Comparison of ENCODE assay signal across 10 mouse cellular contexts in the genomic region with DNA sequence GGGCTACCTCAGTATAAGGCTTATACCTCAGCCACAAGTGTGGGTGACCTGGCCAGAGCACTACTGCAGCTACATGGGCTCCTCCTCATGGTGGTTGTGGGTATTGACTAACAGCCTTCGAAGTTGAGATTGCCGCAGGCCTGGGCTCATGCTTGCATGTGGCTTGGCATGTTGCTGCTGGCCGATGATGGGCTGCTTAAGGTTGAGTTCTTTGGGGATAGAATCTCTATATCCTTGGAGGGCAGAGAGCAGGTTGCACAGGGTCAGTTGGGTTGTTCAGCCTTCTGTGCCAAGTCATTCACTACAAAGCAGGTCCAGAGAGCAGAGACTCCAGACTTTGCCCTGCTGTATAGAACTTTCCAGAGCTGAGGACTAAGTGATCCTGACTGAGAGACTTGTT. TPM values are rescaled to one million over a fixed set of nuclear protein-coding genes. Genes with fewer than 3 reads are reported as not detected.
DNase-seq lines count a peak whose midpoint lies in the region; ATAC-seq and TF ChIP-seq lines count a peak whose summit lies in the region.
"Had no signal": no experiment of that assay in that cellular context is flagged by ENCODE, and none has a peak within 500 bp of the region (broad histone marks: within the 10 kb centered on the region; RNA-seq: fewer than 3 reads in every experiment).

No protein-coding gene starts in this region.

- no peak overlapping the region for H3K4me3 ChIP-seq in testis, adult 2 months (ENCODE audit: control insufficient read depth, low read depth, low read length)
- H3K4me3 ChIP-seq in hindbrain, embryonic 10.5 days = no peak overlapping the region
- H3K4me3 ChIP-seq in midbrain, embryonic 11.5 days (ENCODE audit: low read depth, low read length) = no peak overlapping the region
- H3K4me3 ChIP-seq: embryonic facial prominence, embryonic 12.5 days; limb, embryonic 13.5 days had no signal

- peak; percentile 36; the same call in 1 of the 2 replicates for TF ChIP-seq CTCF in testis, adult 2 months (IDR thresholded peaks at IDR 0.05; ENCODE audit: control insufficient read depth, insufficient read depth, insufficient replicate concordance, low read depth, low read length)

- H3K4me1 ChIP-seq in testis, adult 2 months (ENCODE audit: control insufficient read depth, insufficient read depth, low read length) = no peaks in the 10 kb centered on the region
- peaks cover 12% of the 10 kb centered on the region; the same call in 1 of the 2 replicates for H3K4me1 ChIP-seq in hindbrain, embryonic 10.5 days (replicated peaks)
- no peaks in the 10 kb centered on the region for H3K4me1 ChIP-seq in midbrain, embryonic 11.5 days (ENCODE audit: control insufficient read depth, insufficient read depth, low read length)
- H3K4me1 ChIP-seq: embryonic facial prominence, embryonic 12.5 days had no signal

- H3K9me3 ChIP-seq in hindbrain, embryonic 10.5 days = no peaks in the 10 kb centered on the region
- no peaks in the 10 kb centered on the region for H3K9me3 ChIP-seq in midbrain, embryonic 11.5 days (ENCODE audit: control insufficient read depth, low read length)
- H3K9me3 ChIP-seq: embryonic facial prominence, embryonic 12.5 days; limb, embryonic 13.5 days had no signal

- TF ChIP-seq POLR2A in testis, adult 2 months (IDR thresholded peaks at IDR 0.05; ENCODE audit: control insufficient read depth, low read depth, low read length) = no peak

- H3K27ac ChIP-seq in testis, adult 2 months (ENCODE audit: control insufficient read depth, insufficient read depth, low read depth, low read length) = no peak overlapping the region
- H3K27ac ChIP-seq in hindbrain, embryonic 10.5 days = no peak overlapping the region
- H3K27ac ChIP-seq in midbrain, embryonic 11.5 days (ENCODE audit: low read depth, low read length) = no peak overlapping the region
- H3K27ac ChIP-seq: embryonic facial prominence, embryonic 12.5 days; limb, embryonic 13.5 days had no signal

- H3K27me3 ChIP-seq in testis, adult 2 months (ENCODE audit: control insufficient read depth, insufficient read depth, low read length) = no peaks in the 10 kb centered on the region
- H3K27me3 ChIP-seq in splenic B cell, adult 2 months (ENCODE audit: control insufficient read depth, insufficient read depth, low read length, poor library complexity, severe bottlenecking) = no peaks in the 10 kb centered on the region
- H3K27me3 ChIP-seq in hindbrain, embryonic 10.5 days (ENCODE audit: insufficient read depth, poor library complexity, severe bottlenecking) = no peaks in the 10 kb centered on the region
- H3K27me3 ChIP-seq in midbrain, embryonic 11.5 days (ENCODE audit: control insufficient read depth, insufficient read depth, low read length) = no peaks in the 10 kb centered on the region
- H3K27me3 ChIP-seq: embryonic facial prominence, embryonic 12.5 days; limb, embryonic 13.5 days had no signal

- WGBS in hindbrain, embryonic 10.5 days = 83% methylated on average over 3 of the region's 3 CpGs
- 82% methylated on average over 3 of the region's 3 CpGs for WGBS in midbrain, embryonic 11.5 days

- no peaks in the 10 kb centered on the region for H3K36me3 ChIP-seq in testis, adult 2 months (ENCODE audit: control insufficient read depth, insufficient read depth, low read length)
- no peaks in the 10 kb centered on the region; the same call in 1 of the 2 replicates for H3K36me3 ChIP-seq in splenic B cell, adult 2 months (ENCODE audit: control insufficient read depth, insufficient read depth, low read length, poor library complexity, severe bottlenecking)
- peaks cover 97% of the 10 kb centered on the region for H3K36me3 ChIP-seq in hindbrain, embryonic 10.5 days
- 0 out of 2 replicates have a peak, but pooled peaks cover 6% of the 10 kb centered on the region for H3K36me3 ChIP-seq in midbrain, embryonic 11.5 days (ENCODE audit: control insufficient read depth, insufficient read depth, low read length)

- ATAC-seq in midbrain, embryonic 11.5 days (ENCODE audit: low FRiP score) = no peak

- peak; percentile 29 for DNase-seq in adrenal gland, adult 2 months
- no peak for DNase-seq in adrenal gland, postnatal 25 days
- DNase-seq in testis, postnatal 10 days (ENCODE audit: low spot score) = no peak
- peak; percentile 69 to 89 for DNase-seq in kidney, postnatal 36 days
- DNase-seq in splenic B cell, adult 2 months (ENCODE audit: low read depth, low spot score) = peak; percentile 65
- no peak for DNase-seq in hindbrain, embryonic 10.5 days (ENCODE audit: low spot score)
- DNase-seq in midbrain, embryonic 11.5 days (ENCODE audit: low spot score, missing footprints) = no peak

- no peak overlapping the region for H3K9ac ChIP-seq in midbrain, embryonic 11.5 days (ENCODE audit: low read length)
- H3K9ac ChIP-seq: embryonic facial prominence, embryonic 12.5 days had no signal

- no peak overlapping the region for H3K4me2 ChIP-seq in midbrain, embryonic 11.5 days
- H3K4me2 ChIP-seq: embryonic facial prominence, embryonic 12.5 days; limb, embryonic 13.5 days had no signal

RNA-seq across cellular contexts. Expression of a gene that starts 7.1 kb away (rescaled TPM):
- 10 to 100 TPM; 74.9 to 84.1 TPM for total RNA-seq in adrenal gland, adult 2 months (2021)
- 124 and 125 TPM in 2 replicates for polyA plus RNA-seq in adrenal gland, adult 2 months (2012; rRNA removed)
- 83.4 and 112 TPM in 2 replicates for total RNA-seq in adrenal gland, postnatal 25 days (2021)
- polyA plus RNA-seq in testis, adult 2 months (2012; rRNA removed) = 234 and 253 TPM in 2 replicates
- 147 and 178 TPM in 2 replicates for polyA plus RNA-seq in hindbrain, embryonic 10.5 days (2016; fragmentation: Nextera tagmentation; extraction: Ambion mirVana)
- 101 and 113 TPM in 2 replicates for polyA plus RNA-seq in midbrain, embryonic 11.5 days (2014; fragmentation: Nextera tagmentation; extraction: Ambion mirVana)

RNA-seq across cellular contexts. Expression of a gene that starts 18.9 kb away (rescaled TPM):
- 1 to 10 TPM; 2.8 to 8.1 TPM for total RNA-seq in adrenal gland, adult 2 months (2021)
- 7.4 and 9.3 TPM in 2 replicates for polyA plus RNA-seq in adrenal gland, adult 2 months (2012; rRNA removed)
- 9.4 and 12.1 TPM in 2 replicates for total RNA-seq in adrenal gland, postnatal 25 days (2021)
- polyA plus RNA-seq in testis, adult 2 months (2012; rRNA removed) = 0.35 and 0.36 TPM in 2 replicates
- polyA plus RNA-seq in hindbrain, embryonic 10.5 days (2016; fragmentation: Nextera tagmentation; extraction: Ambion mirVana) = 2.3 and 4.3 TPM in 2 replicates
- 0.90 and 1.4 TPM in 2 replicates for polyA plus RNA-seq in midbrain, embryonic 11.5 days (2014; fragmentation: Nextera tagmentation; extraction: Ambion mirVana)

RNA-seq across cellular contexts. Expression of a gene that starts 32.0 kb away (rescaled TPM):
- 1 to 10 TPM in 1 of 2 experiments, not detected in 1; 1.0 TPM for total RNA-seq in adrenal gland, adult 2 months (2021)
- polyA plus RNA-seq in adrenal gland, adult 2 months (2012; rRNA removed) = 0.11 and 0.59 TPM in 2 replicates
- not detected in 2 replicates for total RNA-seq in adrenal gland, postnatal 25 days (2021)
- 0.61 TPM in 1 of 2 replicates, not detected in the other for polyA plus RNA-seq in testis, adult 2 months (2012; rRNA removed)
- not detected in 2 replicates for polyA plus RNA-seq in hindbrain, embryonic 10.5 days (2016; fragmentation: Nextera tagmentation; extraction: Ambion mirVana)
- 0.36 and 0.57 TPM in 2 replicates for polyA plus RNA-seq in midbrain, embryonic 11.5 days (2014; fragmentation: Nextera tagmentation; extraction: Ambion mirVana)
- polyA plus RNA-seq: embryonic facial prominence, embryonic 12.5 days had no signal

RNA-seq across cellular contexts. Expression of a gene that starts 33.6 kb away (rescaled TPM):
- total RNA-seq in adrenal gland, adult 2 months (2021) = 10 to 100 TPM; 54.0 to 63.5 TPM
- 86.0 and 90.2 TPM in 2 replicates for polyA plus RNA-seq in adrenal gland, adult 2 months (2012; rRNA removed)
- total RNA-seq in adrenal gland, postnatal 25 days (2021) = 52.6 and 54.2 TPM in 2 replicates
- polyA plus RNA-seq in testis, adult 2 months (2012; rRNA removed) = 54.5 and 59.7 TPM in 2 replicates
- 129 and 137 TPM in 2 replicates for polyA plus RNA-seq in hindbrain, embryonic 10.5 days (2016; fragmentation: Nextera tagmentation; extraction: Ambion mirVana)
- polyA plus RNA-seq in midbrain, embryonic 11.5 days (2014; fragmentation: Nextera tagmentation; extraction: Ambion mirVana) = 119 and 131 TPM in 2 replicates

RNA-seq across cellular contexts. Expression of a gene that starts 33.8 kb away (rescaled TPM):
- 10 to 100 TPM; 21.9 to 25.3 TPM for total RNA-seq in adrenal gland, adult 2 months (2021)
- polyA plus RNA-seq in adrenal gland, adult 2 months (2012; rRNA removed) = 34.2 and 40.1 TPM in 2 replicates
- total RNA-seq in adrenal gland, postnatal 25 days (2021) = 40.9 and 46.8 TPM in 2 replicates
- polyA plus RNA-seq in testis, adult 2 months (2012; rRNA removed) = 10.7 and 12.3 TPM in 2 replicates
- 55.8 and 57.7 TPM in 2 replicates for polyA plus RNA-seq in hindbrain, embryonic 10.5 days (2016; fragmentation: Nextera tagmentation; extraction: Ambion mirVana)
- 30.9 TPM in 2 replicates for polyA plus RNA-seq in midbrain, embryonic 11.5 days (2014; fragmentation: Nextera tagmentation; extraction: Ambion mirVana)

Comparison
In these comparisons a context has a peak if more than half of its experiments do, and no peak if none do; other contexts are left out.
1. DNase-seq: peak in adrenal gland, adult 2 months (single experiment), kidney, postnatal 36 days (2 of 2) and splenic B cell, adult 2 months (single experiment); none in adrenal gland, postnatal 25 days (single experiment), testis, postnatal 10 days (single experiment), hindbrain, embryonic 10.5 days (single experiment) and midbrain, embryonic 11.5 days (single experiment).